Mouse (Mus musculus) embryo, embryonic 10 days (tissue): ENCODE measurements around the gene Fhad1.
"Not testable (repeated sequence)": the region's sequence is repeated elsewhere in the genome, so short reads cannot be mapped to it uniquely, and the experiment has no call there.

Experiments
- DNase-seq: peaks from one replicate; pipeline ENCODE4 v3.0.0-alpha.2; 2015; ENCODE audit warnings: low spot score

The Fhad1 gene

DNA sequence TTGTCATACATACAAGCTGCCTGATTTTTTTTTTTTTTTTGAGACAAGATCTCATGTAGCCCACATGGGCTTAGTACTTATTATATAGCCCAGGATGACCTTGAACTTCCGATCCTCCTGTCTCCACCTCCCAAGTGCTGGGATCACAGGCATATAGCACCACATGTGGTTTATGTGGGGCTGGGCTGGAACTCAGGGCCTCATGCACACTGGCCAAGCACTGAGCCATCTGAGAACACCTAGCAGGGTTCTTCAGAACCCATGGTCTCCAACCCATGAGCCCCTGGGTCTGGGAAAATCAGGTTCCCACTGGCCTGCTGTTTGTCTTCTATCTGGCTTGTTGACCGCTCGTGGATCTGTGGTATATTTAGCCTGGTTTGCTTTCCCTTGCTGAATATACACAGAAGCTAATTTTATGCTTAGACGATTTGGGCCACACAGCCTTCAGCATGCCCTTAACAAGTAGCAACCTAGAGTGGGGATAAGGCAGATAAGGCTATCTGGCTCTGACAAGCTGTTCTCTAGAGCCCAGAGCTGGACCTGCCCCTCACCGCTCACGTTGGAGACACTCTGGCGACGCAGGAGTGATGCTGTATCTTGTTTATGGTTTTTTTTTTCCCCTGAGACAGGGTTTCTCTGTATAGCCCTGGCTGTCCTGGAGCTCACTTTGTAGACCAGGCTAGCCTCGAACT is 24.9 kb upstream of the Fhad1 start:
- no peak for DNase-seq

DNA sequence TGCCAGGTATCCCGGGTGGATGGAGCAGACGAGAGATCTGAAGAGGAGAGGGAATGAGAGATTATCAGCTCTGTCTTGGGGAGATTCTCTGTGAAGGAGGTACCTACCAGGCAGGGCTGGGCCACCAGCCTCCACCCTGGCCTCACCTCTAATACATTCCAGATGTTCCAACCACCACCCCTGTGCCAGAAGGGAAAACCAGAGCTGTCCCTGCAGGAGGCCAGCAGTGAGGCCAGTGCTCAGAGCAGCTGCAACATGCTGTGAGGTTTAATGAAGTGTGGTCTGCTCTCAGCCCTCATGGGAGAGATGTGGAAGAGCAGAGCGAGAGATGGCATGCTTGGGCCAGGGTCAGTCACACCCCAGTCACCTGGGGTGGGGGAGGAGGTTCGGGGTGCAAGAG is 23.0 kb upstream of the Fhad1 start:
- DNase-seq, result peak; percentile 41

DNA sequence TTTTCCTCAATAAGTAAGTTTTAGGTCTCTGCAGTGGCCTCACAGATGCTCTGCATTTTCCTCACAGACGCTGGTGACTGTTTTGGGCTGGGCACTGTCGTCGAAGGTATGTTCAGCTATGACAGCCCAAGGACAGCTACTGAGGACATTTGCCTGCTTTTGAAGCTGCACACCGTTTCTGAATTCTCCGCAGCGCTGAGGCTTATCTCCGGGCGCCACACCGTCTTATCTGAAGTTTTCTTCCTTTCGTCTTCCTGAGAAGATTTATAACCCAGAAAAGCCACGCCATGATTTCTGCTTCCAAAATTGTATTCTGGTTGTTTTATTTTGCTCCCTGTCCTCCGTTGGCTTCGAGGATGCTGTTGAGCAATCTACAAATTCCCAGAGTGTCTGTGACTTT is 13.7 kb upstream of the Fhad1 start:
- DNase-seq, result no peak

DNA sequence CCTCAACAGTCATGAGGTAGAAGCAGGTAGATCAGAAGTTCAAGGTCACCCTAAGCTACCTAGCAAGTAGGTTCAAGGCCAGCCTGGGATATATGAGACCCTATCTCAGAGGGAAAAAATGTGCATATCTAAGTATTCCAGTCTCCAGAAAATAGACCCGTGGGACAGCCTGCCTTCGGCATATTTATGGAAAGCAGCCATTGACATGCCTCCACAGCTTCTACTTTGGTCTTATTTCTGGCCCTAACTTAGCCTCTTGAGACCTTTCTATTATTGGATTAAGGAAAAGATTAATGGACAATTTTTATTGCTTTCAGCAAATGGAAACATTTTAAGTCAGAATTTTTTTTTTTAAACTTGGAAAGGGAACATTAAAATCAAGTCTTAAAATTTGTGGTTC is 12.1 kb upstream of the Fhad1 start:
- DNase-seq, result no peak

DNA sequence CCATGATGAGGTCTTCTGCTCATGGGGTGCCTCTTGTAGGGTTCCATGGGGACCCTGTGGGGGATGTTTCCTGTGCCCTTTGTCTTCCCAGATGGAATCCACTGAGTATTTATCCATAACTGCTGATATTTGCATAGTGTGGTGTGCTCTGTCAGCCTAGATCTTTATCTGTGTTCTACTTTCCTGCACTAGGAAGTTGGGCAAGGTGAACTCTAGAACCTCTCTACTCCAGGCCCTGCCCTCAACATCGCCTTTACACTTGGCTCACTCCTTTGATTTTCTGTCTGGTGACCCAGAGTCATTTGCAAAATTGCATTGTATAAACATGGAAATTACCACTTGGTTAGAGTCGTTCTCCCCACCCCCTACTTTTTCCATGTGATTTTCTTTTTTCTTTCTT is 9.7 kb upstream of the Fhad1 start:
- no peak for DNase-seq

DNA sequence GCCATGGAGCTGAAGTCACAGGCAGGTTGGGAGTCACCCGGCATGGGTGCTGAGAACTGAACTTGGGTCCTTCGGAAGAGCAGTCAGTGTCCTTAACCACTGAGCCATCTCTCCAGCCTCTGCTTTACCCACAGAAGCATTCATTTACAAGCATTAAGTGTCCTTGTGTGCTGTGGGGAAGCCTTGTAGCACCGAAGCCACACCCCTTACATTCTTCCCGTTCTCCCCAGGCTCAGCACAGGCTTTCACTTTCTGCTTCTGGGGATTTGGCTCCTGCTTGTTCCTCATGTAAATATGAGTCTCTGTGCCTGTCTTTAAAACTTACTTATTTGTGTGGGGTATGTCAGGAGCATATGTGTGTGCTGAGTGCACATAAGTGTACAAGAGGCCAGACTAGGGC is 8.3 kb upstream of the Fhad1 start:
- no peak for DNase-seq

DNA sequence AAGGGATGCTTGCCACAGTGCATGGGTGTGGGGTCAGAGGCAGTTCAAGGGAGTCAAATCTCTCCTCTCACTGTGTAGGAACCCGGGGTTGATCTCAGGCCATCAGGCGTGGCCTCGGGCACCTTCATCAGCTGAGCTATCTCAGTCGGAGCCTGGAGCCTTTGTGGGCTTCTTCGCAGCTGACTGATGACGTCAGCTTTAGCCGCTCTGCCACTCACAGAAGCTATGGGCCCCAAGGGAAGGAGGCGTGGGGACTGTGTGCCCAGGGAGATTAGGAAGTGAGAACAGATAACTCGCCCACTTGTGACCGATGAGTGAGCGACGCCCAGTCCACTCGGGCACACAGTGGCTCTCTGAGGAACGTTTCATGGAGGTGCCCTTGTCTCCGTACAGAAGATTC is 2.8 kb upstream of the Fhad1 start:
- peak; percentile 26 for DNase-seq

DNA sequence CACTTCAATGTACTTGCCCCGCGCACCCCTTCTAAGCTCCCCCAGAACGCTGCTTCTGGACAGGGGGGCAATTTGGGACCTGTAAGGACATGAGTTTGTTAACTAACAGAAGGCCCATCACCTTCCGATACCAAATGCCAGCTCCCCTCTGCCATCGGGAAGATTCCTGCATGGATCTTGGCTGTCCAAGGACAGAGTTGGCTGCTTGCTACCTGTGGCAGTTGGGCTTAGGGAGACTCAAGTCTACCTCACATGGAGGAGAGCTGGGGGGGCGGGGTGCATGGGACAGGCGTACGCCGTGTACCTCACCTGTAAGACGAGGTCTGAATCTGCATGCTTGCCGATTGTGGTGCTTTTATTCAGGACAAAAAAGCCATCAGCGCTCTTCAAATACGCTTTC is 3.6 kb downstream of the Fhad1 start:
- DNase-seq, result no peak

DNA sequence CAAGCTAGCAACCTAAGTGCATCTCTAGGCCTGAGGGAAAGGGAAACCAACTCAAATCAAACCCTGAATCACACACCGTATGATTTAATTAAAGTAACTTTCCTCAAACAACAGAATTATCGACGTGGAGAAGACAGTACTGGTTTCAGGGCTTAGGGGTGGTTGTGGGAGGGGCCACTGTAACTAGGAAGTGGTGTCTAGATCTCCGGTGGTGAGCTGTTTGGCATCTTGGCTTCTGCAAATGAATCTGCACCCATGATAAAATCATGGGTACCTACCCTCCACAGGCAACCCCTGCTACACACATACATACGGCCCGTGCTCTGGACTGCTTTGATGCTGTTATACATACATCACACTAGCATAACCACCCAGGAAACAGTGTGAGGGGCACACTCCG is 4.4 kb downstream of the Fhad1 start:
- no peak for DNase-seq

DNA sequence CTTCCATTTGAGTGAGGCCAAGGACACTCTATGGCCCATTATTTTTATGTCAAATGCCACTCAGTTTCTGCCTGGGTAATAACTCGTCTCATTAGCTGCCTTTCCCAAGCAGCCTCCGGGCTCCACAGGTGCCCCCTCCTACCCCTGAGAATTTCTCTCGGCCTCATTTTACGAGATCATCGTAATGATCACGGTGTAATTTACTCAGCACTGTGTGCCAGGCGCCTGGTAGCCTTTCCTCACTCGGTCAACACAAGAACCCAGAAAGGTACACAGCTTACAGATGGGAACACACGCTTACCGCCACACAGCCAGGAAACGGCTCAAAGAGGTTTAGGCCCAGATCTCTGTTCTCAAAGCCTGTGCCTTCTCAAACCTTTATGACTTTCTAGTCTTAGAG is 6.7 kb downstream of the Fhad1 start:
- no peak for DNase-seq

DNA sequence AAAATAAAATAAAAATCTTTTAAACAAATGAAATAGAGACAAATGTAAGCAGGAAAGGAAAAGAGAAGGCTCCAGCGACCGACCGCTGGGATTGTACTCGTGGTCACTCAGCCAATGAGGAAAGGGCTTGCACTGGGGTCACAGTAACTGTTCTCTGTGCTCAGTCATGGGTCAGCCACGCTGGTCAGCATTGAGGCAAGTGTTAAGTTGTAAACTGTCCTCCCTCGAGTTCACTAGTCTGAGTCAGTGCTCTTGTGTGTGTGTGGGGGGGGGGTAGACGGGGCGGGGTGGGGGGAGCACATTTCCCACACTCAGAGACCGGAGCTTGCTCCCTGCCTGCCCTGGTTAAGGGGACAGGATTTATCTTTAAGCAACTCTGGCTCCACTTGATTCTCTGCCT is 14.3 kb downstream of the Fhad1 start:
- DNase-seq, result no peak

DNA sequence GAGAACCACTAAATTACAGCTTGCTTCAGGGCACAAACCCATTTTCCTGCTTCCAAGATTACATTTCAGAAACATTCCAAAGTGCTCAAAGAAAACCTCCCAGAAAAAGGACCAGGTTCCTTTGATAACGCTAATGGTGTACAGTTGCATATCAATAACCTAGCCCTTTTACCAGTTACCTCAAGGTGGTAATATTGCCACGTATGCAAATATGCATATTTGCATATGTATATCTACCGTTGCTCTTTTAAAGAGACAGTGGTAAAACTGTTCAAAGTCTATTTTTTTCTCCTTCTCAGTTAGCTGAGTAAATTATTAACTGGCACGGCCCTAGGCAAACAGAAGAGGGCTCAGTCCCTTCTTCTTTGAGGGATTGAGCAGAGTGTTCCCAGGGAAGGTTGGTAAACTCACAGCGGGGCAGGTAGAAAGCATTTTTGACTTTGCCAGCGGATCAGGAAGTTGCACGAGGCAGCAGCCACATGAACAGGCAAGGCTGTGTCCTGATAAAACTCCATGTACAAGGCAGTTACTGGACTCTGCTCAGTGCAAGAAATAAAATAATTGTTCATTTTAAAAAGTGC is 15.3 kb downstream of the Fhad1 start:
- DNase-seq, result no peak

DNA sequence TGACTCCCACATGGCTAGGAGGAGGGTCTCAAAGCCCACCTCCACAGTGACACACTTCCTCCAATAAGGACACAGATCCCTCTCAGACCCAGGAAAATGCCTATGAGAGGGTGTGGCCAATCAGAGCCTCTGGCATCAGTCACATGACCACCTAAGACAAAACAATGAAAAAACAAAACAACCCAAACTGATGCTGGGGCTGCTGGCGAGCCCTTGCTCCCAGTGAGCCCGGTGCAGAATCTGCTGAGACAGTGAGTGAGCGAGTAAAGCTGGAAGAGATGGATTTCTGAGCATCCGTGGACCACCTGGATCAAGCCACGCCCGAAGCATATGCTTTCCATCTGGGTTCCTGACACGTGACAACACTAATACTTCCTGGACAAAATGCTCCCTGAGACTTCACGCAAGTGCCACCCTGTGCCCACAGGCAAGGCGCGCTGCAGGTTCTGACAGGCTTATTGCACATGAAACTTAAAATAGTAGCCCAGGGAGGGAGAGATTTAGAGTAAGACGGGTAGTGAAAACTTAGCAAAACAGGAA is 16.5 kb downstream of the Fhad1 start:
- peak; percentile 59 for DNase-seq

DNA sequence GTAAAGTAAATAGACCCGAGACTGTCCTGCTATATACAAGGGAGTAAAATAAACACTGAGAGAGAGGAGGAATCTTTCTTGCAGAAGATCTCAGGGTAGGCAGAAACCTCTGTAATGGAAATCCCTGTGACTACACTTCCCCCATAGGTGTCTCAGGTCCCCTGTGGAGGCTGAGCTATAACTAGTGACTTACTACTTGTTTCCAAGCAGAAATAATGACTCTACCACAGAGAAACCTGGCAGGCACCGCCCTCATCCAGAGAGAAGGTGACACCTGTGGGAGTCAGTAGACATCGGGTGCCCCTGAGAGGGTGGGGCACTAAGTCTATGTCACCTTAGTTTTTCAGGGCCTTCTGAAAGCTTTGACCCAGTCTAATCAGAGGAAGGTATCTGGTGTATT is 18.0 kb downstream of the Fhad1 start:
- DNase-seq, result no peak

DNA sequence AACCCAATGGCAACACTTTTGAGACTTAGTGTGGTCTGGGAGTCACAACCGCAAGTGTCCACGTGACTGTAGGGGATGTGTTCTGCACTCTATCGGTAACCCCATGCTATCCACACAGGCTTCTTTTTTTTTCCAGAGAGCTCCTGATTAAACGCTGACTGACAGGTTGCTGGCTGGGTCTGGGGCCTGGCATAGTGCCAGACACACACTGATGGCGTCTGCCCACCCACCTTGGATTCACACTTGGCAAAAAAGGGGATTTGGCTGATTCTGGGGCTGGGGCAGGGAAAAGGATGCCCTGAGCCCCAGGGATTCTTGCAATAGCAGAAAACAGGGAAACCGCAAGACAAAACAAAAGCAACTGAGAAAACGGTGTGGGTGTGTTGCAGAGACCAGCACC is 18.8 kb downstream of the Fhad1 start:
- no peak for DNase-seq

DNA sequence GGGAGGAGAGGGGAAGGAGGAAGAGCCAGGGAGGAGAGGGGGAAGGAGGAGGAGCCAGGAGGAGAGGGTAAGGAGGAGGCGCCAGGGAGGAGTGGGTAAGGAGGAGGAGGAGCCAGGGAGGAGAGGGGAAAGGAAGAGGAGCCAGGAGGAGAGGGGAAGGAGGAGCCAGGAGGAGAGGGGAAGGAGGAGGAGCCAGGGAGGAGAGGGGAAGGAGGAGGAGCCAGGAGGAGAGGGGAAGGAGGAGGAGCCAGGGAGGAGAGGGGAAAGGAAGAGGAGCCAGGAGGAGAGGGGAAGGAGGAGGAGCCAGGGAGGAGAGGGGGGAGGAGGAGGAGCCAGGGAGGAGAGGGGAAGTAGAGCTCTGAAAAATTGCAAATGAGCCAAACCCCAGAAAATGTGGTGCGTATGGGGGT is 20.8 kb downstream of the Fhad1 start:
- DNase-seq, result not testable (repeated sequence)

DNA sequence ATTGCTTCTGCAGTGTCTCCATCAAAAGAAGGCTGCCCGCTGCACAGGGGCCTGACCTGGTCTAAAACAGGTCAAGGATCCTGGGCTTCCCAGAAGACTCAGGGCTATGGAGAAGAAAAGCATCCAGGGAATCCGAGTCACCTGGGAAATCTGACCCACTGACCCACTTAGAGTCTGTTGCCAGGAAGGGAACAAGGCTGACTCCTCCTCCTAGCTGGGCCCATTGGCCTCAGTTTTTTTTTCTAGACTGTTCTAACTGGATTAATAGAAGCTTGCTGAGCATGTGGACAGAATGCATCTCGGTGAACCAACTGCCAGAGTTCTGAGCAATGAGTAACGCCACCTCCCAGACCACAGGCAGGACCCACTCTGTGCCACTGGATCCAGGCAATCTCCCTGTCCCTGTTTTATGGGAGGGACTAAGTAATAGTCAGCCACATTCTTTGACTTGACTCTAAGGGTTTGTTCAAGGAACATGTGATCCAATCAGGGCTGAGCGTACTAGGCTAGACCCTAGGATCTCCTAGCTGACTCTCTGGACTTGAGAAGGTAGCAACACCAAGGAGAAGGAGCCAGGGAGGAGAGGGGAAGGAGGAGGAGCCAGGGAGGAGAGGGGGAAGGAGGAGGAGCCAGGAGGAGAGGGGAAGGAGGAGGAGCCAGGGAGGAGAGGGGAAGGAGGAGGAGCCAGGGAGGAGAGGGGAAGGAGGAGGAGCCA is 21.4 kb downstream of the Fhad1 start:
- DNase-seq, result no peak

DNA sequence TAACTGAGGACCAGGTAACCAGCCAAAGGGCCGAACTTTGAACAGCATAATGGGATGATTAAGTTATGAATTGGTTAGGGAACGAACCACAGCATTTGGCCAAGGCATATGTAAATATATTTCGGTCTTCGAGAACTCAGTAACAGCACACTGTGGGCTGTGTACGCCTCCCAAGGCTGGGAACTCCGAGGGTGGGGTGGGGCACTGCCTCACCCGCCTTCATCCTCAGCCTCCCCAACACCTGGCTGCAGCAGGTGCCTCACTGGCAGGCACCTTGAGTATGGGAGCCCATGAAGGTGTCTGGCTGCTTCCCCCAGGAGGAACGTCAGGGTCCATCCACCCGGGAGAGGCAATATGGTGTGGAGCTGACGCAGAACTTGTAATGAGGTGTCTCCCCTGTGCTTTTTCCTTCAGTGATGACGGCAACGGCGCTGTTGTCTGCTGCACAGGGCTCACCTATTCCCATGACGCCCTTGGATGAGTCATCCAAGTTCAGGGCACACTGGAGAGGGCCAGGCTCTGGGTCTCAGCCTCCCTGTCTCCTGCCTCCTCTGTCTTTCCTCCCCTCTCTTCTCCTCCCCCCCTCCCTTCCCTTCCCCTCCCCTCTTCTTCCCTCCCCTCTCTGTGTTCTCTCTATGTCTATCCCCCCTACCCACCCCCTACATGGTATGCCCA is 22.2 kb downstream of the Fhad1 start:
- no peak for DNase-seq

DNA sequence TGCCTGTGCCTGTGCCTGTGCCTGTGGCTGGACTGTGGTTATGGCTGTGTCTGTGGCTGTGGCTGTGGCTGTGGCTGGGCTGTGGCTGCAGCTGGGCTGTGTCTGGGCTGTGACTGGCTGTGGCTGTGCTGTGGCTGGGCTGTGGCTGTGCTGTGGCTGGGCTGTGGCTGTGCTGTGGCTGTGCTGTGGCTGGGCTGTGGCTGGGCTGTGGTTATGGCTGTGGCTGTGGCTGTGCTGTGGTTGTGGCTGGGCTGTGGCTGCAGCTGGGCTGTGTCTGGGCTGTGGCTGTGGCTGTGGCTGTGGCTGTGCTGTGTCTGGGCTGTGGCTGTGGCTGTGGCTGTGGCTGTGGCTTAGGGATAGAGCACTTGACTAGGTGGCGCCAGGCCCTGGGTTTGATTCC is 26.7 kb downstream of the Fhad1 start:
- no peak for DNase-seq

DNA sequence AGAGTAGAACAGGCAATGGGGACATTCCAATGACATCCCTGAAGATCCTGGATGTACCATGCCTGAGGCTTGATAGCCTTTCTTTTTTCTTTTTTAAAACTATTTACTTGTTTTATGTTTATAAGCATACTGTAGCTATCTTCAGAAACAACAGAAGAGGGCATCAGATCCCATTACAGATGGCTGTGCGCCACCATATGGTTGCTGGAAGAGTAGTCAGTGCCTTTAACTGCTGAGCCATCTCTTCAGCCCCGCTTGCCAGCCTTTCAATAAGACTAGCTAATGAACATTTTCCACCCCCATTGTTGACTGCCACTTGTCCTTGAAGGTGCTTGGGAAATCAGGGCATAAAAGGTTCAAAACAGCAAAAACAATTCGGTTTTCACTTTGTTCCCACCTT is 31.2 kb downstream of the Fhad1 start:
- no peak for DNase-seq

DNA sequence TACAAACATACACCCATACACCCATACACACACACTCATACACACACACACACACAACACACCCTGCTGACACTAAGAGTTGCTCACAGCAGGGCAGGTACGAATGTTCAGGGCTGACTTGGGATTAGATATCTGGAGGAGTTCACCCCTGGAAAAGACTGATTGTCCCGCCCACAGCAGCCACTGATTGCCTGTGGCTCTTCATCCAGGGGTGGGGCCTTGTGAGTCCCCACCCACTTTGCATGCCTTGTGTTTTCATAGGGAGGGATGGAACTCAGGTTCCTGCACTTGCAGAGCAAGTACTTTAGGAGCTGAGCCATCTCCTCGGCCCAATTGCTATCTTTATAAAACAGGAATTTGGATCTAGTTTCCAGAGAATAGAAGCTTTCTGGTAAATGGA is 33.4 kb downstream of the Fhad1 start:
- no peak for DNase-seq

DNA sequence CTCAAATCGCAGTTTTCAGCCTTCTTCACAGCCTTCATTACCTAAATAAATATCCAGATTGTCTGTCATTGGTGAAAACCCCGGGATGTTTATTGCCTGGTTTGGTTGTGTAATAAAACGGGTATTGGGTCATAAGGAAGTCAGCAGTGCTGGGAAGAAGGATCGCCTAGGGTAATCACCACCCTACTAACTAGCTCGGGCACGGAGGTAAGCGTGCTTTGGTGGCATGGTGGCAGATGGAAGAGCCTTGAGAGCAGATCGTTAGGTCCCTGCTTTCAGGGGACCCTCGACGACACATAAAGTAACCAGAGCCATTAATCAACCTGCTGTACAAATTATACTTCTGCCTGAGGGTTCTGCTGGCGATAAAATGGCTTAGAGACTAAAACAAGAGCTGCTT is 36.3 kb downstream of the Fhad1 start:
- DNase-seq, result no peak

DNA sequence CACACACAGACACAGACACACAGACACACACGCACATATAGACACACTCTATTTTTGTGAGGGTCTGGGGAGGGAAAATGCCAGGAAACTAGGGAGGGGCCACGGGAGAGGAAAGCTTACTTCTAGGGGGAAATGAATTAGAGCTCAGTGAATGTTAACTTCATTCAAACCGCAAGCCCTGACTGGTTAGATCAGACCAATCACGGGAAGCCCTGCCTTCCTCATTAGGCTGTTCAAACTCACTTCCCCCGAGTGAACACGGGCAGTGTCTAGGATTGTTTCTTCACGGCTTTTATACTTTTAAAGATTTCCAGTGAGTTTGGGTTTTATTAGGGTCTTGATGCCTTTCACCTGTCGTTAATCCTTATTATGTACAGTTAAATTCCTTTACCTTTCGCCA is 37.5 kb downstream of the Fhad1 start:
- DNase-seq, result no peak
